Mouse (Mus musculus): ENCODE data around the gene Gfm1. TPM values are rescaled to one million over a fixed set of nuclear protein-coding genes. Genes with fewer than 3 reads are reported as not detected.

Gene Gfm1
- 42.4 and 44.0 TPM in 2 replicates for polyA plus RNA-seq (2016; fragmentation: Nextera tagmentation; extraction: Ambion mirVana)

- H3K4me2 ChIP-seq (replicated peaks): peak within 1 kb of the TSS; percentile 88
- peaks cover 10% of the 10 kb centered on the region; the same call in 1 of the 2 replicates for H3K9me3 ChIP-seq
- H3K27me3 ChIP-seq: no peaks in the 10 kb centered on the region
- H3K27ac ChIP-seq (replicated peaks): no peak within 1 kb of the TSS
- under 1% methylated on average over 24 of the region's 24 CpGs for WGBS
- peaks cover 31% of the 10 kb centered on the region for H3K36me3 ChIP-seq
- peak; percentile 96 for ATAC-seq (ENCODE audit: low FRiP score, low read depth)
- H3K9ac ChIP-seq (replicated peaks): peak within 1 kb of the TSS; percentile 91
- H3K4me3 ChIP-seq: peak within 1 kb of the TSS; percentile 87
- peaks cover 9% of the 10 kb centered on the region for H3K4me1 ChIP-seq
These were observed at the start of gene Gfm1 for GRCm38 (mm10) chr3:67429999-67430380. Gene Gfm1, plus strand, starts transcription at chr3:67430096.

DNA sequence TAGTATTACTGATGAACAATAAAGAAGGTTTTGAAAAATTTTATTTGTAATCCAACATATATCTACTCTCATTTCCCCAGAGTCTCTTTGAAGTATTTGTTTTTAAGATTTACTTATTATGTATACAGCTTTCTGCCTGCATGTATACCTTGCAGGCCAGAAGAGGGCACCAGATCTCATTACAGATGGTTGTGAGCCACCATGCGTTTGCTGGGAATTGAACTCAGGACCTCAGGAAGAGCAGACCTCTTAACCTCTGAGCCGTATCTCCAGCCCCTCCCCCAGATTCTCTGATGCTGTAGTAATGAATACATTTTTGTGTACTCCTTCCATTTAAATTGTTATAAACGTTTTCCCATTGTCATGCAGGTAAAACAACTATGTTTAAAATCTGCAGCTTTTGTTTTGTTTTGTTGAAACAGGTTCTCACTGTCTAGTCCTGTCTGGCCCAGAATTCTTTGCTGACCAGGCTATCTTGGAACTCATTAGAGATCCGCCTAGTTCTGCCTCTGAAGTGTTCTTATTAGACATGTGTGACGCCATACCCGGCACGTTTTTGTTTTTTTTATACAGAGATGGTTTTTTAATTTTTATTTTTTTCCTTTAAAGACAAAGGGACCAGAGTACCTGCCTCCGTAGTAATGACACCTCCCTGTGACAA lies 428 bp upstream of the Gfm1 start:
- Histone ChIP-seq H3K27ac (replicated peaks) (no peak overlapping the region), H3K4me3 (peak overlapping the region; percentile 87), H3K4me2 (replicated peaks) (peak overlapping the region; percentile 88), H3K9ac (replicated peaks) (peak overlapping the region; percentile 91; the same call in 1 of the 2 replicates), H3K4me1 (peaks cover 9% of the 10 kb centered on the region), H3K36me3 (peaks cover 28% of the 10 kb centered on the region), H3K27me3 (no peaks in the 10 kb centered on the region), H3K9me3 (peaks cover 10% of the 10 kb centered on the region; the same call in 1 of the 2 replicates)
- WGBS: 31% methylated on average over 8 of the region's 8 CpGs
- peak; percentile 19 for ATAC-seq (ENCODE audit: low FRiP score, low read depth)

DNA sequence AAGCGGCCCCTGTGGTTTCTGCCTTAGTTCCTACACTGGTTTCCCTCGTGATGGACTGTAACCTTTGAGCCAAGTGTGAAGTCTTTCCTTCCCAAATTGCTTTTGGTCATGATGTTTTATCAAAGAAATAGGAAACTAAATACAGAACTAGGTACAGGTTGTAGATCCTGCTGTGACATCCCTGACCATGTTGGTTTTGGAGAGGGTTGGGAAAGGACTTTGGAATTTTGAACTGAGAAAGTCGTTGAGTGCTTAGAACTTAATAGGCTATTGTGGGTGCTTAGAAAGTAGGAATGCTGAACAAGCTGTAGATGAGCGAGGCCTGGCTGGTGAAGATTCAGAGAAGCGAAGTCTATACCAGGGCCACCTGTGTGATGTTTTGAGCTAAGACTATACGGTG lies 4.1 kb downstream of the Gfm1 start:
- no peak overlapping the region for H3K4me3 ChIP-seq
- H3K4me2 ChIP-seq (replicated peaks): no peak overlapping the region
- 95% methylated on average over 6 of the region's 6 CpGs for WGBS
- no peaks in the 10 kb centered on the region for H3K9me3 ChIP-seq
- no peak for ATAC-seq (ENCODE audit: low FRiP score, low read depth)
- no peak overlapping the region for H3K27ac ChIP-seq (replicated peaks)
- no peaks in the 10 kb centered on the region for H3K27me3 ChIP-seq
- H3K36me3 ChIP-seq: peaks cover 63% of the 10 kb centered on the region
- H3K4me1 ChIP-seq: peaks cover 9% of the 10 kb centered on the region
- no peak overlapping the region for H3K9ac ChIP-seq (replicated peaks)

DNA sequence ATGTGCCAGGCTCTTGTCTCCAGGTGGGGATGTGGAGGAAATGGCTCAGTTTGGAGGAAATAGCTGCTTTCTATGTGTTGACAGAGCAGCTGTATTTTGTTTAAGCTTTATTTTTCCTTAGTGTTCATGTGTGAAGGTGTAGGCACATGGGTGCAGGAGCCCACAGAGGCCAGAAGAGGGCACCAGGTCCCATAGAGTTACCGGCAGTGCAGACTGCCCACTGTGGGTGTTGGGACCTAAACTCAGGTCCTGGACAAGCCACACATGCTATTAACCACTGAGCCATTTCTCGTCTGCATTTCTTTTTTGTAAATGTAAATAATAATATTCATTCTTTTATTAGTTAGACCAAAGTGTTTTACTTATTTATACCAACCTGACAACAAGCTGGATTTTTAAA lies 17.2 kb downstream of the Gfm1 start:
- Histone ChIP-seq H3K4me2 (replicated peaks) (no peak overlapping the region), H3K4me1 (no peaks in the 10 kb centered on the region), H3K27me3 (no peaks in the 10 kb centered on the region), H3K36me3 (peaks cover 73% of the 10 kb centered on the region), H3K9ac (replicated peaks) (no peak overlapping the region), H3K4me3 (no peak overlapping the region), H3K27ac (replicated peaks) (no peak overlapping the region), H3K9me3 (no peaks in the 10 kb centered on the region)
- no peak for ATAC-seq (ENCODE audit: low FRiP score, low read depth)
- 98% methylated on average over 2 of the region's 2 CpGs for whole genome bisulfite sequencing

GRCm38 (mm10) chr3:67449660-67450059 lies 19.8 kb downstream of the Gfm1 start:
- Histone ChIP-seq H3K4me2 (replicated peaks) (no peak overlapping the region), H3K9me3 (no peaks in the 10 kb centered on the region), H3K36me3 (peaks cover 74% of the 10 kb centered on the region), H3K9ac (replicated peaks) (no peak overlapping the region), H3K4me1 (no peaks in the 10 kb centered on the region), H3K27me3 (no peaks in the 10 kb centered on the region), H3K4me3 (no peak overlapping the region), H3K27ac (replicated peaks) (no peak overlapping the region)
- ATAC-seq (ENCODE audit: low FRiP score, low read depth): no peak
- WGBS: 94% methylated on average over 21 of the region's 21 CpGs

GRCm38 (mm10) chr3:67450601-67451210 lies 20.8 kb downstream of the Gfm1 start:
- H3K9me3 ChIP-seq: no peaks in the 10 kb centered on the region
- peaks cover 78% of the 10 kb centered on the region for H3K36me3 ChIP-seq
- no peaks in the 10 kb centered on the region for H3K27me3 ChIP-seq
- no peak overlapping the region for H3K4me2 ChIP-seq (replicated peaks)
- no peaks in the 10 kb centered on the region for H3K4me1 ChIP-seq
- H3K4me3 ChIP-seq: no peak overlapping the region
- no peak overlapping the region for H3K9ac ChIP-seq (replicated peaks)
- no peak overlapping the region for H3K27ac ChIP-seq (replicated peaks)
- ATAC-seq (ENCODE audit: low FRiP score, low read depth): no peak
- 93% methylated on average over 5 of the region's 5 CpGs for WGBS

DNA sequence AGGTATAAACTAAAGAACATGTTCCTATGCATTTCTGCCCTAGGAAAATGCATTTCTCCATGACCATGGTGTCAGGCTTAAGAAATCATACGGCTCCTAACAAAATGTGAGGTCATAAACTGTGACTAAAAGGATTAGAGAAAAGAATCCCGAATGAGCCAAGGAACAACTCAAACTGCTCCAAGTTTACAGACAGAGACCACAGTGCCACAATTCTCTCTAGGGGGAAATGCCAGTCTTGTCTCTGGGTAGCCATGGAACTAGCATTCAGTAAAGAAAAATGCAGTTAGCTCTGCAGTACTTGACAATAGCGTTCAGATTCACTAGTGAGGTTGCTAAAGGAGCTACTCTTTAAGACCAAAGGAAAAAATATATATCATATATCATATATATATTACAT lies 30.0 kb downstream of the Gfm1 start:
- WGBS: 44% methylated on average over 3 of the region's 3 CpGs
- Histone ChIP-seq H3K27me3 (no peaks in the 10 kb centered on the region), H3K27ac (replicated peaks) (peak overlapping the region; percentile 42; the same call in 1 of the 2 replicates), H3K9me3 (no peaks in the 10 kb centered on the region), H3K4me2 (replicated peaks) (no peak overlapping the region), H3K36me3 (peaks cover 40% of the 10 kb centered on the region), H3K4me3 (no peak overlapping the region), H3K9ac (replicated peaks) (no peak overlapping the region), H3K4me1 (peaks cover 26% of the 10 kb centered on the region)
- ATAC-seq (ENCODE audit: low FRiP score, low read depth): no peak

- Histone ChIP-seq H3K4me1 (peaks cover 26% of the 10 kb centered on the region), H3K27me3 (no peaks in the 10 kb centered on the region), H3K27ac (replicated peaks) (no peak overlapping the region), H3K9ac (replicated peaks) (no peak overlapping the region), H3K9me3 (no peaks in the 10 kb centered on the region), H3K4me3 (no peak overlapping the region), H3K36me3 (peaks cover 24% of the 10 kb centered on the region), H3K4me2 (replicated peaks) (peak overlapping the region; percentile 88; the same call in 1 of the 2 replicates)
- ATAC-seq (ENCODE audit: low FRiP score, low read depth): no peak
- WGBS: 69% methylated on average over 7 of the region's 7 CpGs
These were observed 32.1 kb downstream of the Gfm1 start for GRCm38 (mm10) chr3:67462015-67462414.

DNA sequence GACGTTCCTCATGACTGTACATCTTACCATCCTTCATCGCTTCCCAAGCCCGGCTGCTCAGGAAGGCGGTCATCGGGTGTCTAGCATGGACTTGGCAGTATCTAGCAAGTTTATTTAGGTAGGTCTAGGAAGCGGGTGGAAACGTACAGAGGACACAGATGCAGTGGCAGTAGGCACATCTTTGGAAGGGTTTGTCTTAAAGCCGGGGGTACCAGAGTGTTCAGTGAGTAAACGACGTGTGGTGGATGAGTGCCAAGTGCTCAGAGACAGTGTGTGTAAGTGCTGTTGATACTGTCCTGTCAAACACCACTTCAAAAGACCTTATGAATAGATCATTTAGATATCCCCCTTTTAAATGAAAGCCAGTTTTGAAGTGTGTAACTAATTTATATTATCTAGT lies 32.7 kb downstream of the Gfm1 start:
- no peak overlapping the region; the same call in 1 of the 2 replicates for H3K9ac ChIP-seq (replicated peaks)
- H3K4me2 ChIP-seq (replicated peaks): peak overlapping the region; percentile 88
- no peak for ATAC-seq (ENCODE audit: low FRiP score, low read depth)
- H3K4me3 ChIP-seq: peak overlapping the region; percentile 66
- peaks cover 26% of the 10 kb centered on the region for H3K4me1 ChIP-seq
- WGBS: 67% methylated on average over 10 of the region's 10 CpGs
- H3K36me3 ChIP-seq: peaks cover 19% of the 10 kb centered on the region
- 0 out of 2 replicates have a peak overlapping the region, but pooled peaks have one; percentile 2 for H3K27ac ChIP-seq (replicated peaks)
- no peaks in the 10 kb centered on the region for H3K9me3 ChIP-seq
- H3K27me3 ChIP-seq: no peaks in the 10 kb centered on the region

DNA sequence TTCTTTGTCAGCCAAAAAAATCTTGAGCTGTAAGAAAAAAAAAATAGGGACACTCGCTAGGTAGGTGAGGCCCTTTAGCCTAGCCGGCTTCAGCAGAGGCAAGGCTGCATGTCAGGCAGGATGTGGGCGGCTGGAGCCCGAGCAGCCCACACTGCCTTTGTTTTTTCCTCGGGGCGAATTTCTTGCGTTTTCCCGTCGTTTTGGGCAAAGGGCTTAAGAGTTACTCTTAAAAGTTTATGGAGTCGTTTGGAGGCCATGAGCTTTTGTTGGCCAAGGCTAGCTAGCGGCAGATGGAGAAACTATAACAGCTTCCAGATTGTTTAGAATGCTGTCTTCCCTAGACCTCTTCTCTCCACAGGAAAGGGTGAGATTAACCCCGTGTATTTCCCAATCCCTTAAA lies 33.1 kb downstream of the Gfm1 start:
- H3K4me1 ChIP-seq: peaks cover 26% of the 10 kb centered on the region
- H3K4me2 ChIP-seq (replicated peaks): peak overlapping the region; percentile 88
- WGBS: 4% methylated on average over 12 of the region's 12 CpGs
- H3K9ac ChIP-seq (replicated peaks): peak overlapping the region; percentile 79
- peaks cover 21% of the 10 kb centered on the region for H3K36me3 ChIP-seq
- H3K9me3 ChIP-seq: no peaks in the 10 kb centered on the region
- peak overlapping the region; percentile 58 for H3K27ac ChIP-seq (replicated peaks)
- H3K4me3 ChIP-seq: peak overlapping the region; percentile 66
- no peaks in the 10 kb centered on the region for H3K27me3 ChIP-seq
- no peak; the same call in 1 of the 2 replicates for ATAC-seq (ENCODE audit: low FRiP score, low read depth)

DNA sequence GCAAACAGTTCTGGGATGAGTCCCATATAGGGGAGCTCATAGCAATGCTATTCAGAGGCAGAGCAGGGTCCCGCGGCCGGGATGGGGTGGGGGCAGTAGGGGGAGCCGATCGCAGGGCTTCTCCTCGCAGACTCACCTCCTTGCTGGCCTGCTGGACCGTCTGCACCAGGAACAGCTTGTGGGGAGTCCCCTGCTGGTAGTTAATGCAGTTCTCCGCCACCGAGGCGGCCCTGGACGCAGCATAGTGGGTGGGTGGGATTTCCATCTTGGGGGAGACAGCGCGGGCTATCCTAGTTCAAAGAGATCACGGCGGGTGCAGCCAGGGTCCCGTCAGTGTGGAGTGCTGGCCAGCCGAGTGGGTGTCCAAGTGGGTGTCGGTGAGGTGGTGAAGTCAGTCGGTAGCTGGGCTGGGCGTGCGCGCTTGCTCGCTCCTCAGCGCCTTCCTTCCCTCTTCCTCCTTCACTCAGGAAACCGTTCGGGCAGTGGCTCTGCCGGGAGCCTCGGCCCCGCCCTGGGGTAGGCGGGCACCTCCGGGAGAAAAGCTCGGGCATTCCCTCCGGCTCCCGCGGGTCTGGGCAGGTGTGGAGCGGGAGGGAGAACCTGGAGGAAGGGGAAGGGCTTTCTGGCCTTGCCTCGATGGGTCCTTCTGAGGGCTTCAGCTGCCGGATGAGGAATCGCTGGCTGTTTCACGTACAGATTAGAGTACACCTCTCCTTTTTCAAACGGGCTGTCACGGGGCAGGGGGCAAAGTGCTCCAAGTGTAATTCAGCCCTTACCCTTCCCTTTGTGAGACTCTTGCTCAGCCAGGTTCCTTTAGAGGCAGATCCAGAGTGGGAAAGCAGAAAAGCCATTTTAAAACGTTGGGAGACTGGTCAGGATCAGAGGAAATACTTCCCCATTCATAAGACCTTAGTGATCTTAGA lies 33.8 kb downstream of the Gfm1 start, which contains the start of gene Lxn:
Lxn (minus strand) TSS at position 477 of the 923 bp plus-strand sequence.
- Histone ChIP-seq H3K9ac (replicated peaks) (peak within 1 kb of the TSS; percentile 79), H3K9me3 (no peaks in the 10 kb centered on the region), H3K27ac (replicated peaks) (peak within 1 kb of the TSS; percentile 58), H3K4me3 (peak within 1 kb of the TSS; percentile 66), H3K36me3 (peaks cover 21% of the 10 kb centered on the region), H3K4me2 (replicated peaks) (peak within 1 kb of the TSS; percentile 88), H3K4me1 (peaks cover 26% of the 10 kb centered on the region), H3K27me3 (no peaks in the 10 kb centered on the region)
- 1% methylated on average over 43 of the region's 43 CpGs for WGBS
- peak; percentile 84 for ATAC-seq (ENCODE audit: low FRiP score, low read depth)
